Mouse (Mus musculus) adrenal gland (tissue): ENCODE measurements at regions not wholly inside any gene's neighbourhood (a gene's known extent, or its start where the extent isn't known, plus 50 kb on each side); places are given as distances from the start of the nearest gene placed in this dataset.
"Not testable (repeated sequence)": the region's sequence is repeated elsewhere in the genome, so short reads cannot be mapped to it uniquely, and the experiment has no call there.

ENCODE experiments used
- intact Hi-C: fragments of 180-260 bp; cut with DNase I; formaldehyde crosslinking; loops from one replicate; pipeline ENCODE4 v1.15.1; 2025

- intact Hi-C loops, result no loop called here
Observed at GRCm38 (mm10) chr17:59179018-59179417, 165.8 kb upstream of the Nudt12 start.

- intact Hi-C loops, result no loop called here
Observed at GRCm38 (mm10) chr17:59156345-59156744, 143.2 kb upstream of the Nudt12 start.

GRCm38 (mm10) chr17:59143760-59144157 lies 130.6 kb upstream of the Nudt12 start:
- intact Hi-C loops, result no loop called here

GRCm38 (mm10) chr17:59142995-59143759 lies 130.0 kb upstream of the Nudt12 start:
- intact Hi-C loops, result no loop called here

- intact Hi-C loops, result no loop called here
Observed at GRCm38 (mm10) chr17:59138791-59139190, 125.6 kb upstream of the Nudt12 start.

- intact Hi-C loops, result loop anchor here (2.0 kb wide), 1 partner anchor 139 kb away; no protein-coding TSS in a partner anchor
Observed at GRCm38 (mm10) chr17:59099376-59099775, 86.2 kb upstream of the Nudt12 start.

GRCm38 (mm10) chr17:59076846-59077245 lies 63.7 kb upstream of the Nudt12 start:
- intact Hi-C loops, result not testable (repeated sequence)

- intact Hi-C loops, result not testable (repeated sequence)
Observed at GRCm38 (mm10) chr17:59076361-59076760, 63.2 kb upstream of the Nudt12 start.
